Mouse (Mus musculus): ENCODE results near the gene Btbd35f14.
"Not testable (repeated sequence)": the region's sequence is repeated elsewhere in the genome, so short reads cannot be mapped to it uniquely, and the experiment has no call there.

Btbd35f14 gene

DNA sequence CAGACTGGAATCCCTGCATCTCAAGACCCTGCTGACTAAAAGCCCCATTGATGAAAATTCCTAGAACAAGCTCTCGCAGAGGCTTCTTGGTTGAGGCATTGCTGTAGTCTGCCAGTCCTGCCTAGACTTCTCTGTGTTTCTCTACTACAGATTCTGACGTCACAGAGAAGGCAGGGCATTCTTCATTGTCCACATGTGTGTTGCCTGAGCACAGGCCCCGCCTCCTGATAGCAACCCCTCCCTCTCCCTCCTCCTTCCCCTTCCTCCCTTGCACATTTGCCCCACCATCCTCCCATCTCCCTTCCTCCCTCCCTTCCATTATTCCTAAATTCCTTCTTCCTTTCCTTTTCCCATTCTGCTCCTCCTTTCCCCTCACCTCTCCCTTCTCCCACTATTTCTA, at the start of gene Btbd35f14:
Gene Btbd35f14, minus strand, starts transcription at position 101 of the 400 bp plus-strand sequence.
- not testable (repeated sequence) for DNase-seq

DNA sequence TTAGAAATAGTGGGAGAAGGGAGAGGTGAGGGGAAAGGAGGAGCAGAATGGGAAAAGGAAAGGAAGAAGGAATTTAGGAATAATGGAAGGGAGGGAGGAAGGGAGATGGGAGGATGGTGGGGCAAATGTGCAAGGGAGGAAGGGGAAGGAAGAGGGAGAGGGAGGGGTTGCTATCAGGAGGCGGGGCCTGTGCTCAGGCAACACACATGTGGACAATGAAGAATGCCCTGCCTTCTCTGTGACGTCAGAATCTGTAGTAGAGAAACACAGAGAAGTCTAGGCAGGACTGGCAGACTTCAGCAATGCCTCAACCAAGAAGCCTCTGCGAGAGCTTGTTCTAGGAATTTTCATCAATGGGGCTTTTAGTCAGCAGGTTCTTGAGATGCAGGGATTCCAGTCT, 45.3 kb downstream of the Btbd35f14 start, which contains the start of gene Btbd35f13:
Gene Btbd35f13, plus strand, starts transcription at position 301 of the 400 bp plus-strand sequence.
- not testable (repeated sequence) for DNase-seq
